Mouse (Mus musculus) 416B (cell line): ENCODE results near the gene Sh3gl2.

ENCODE experiments used
- DNase-seq: peaks from one replicate; pipeline ENCODE4 v3.0.0; 2011; ENCODE audit warnings: low read depth

The Sh3gl2 gene

DNA sequence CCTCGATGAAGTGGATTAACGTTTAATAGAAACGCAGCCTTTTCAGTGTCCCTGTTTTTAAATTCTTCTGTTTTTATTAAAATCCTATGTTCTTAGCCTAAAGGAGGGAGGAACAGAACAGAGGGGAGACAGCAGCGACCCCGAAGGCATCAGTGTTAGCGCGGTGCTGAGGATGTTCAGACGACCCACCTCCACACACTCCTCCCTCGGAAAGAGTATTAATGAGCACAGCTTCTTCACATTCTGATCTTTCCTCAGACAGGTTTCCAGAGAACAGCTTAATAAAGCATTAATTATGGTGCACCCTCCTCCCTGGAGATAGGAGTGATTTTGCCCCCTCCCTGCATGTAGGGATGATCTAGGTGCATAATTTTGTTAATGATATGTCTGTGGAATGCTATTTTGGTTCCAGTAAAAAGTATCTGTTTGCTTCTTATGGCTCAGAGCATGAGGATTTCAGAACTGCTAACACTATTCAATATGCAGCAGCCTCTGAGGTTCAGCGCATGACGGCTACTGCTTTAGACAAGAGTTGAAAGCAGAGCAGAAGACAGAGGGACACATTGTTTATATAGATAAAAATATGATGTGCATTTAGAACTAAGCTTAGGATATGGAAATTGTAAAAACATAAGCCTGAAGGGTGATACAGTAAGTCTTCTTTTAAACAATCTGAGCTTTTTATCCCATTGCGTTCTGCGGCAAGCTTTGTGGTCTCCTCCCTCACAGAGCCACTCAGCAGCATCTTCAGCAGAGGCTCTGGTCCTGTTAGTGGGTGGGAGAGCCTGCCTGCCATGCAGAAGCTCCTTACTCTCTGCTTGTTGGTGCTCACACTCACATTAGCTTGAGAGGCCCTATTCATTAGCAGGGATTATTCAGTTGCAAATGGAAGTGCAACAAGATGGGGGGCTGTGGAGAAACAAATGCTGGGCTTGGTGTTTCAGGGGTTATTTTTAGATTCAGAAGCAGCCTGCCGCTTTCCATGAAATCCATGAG is 27.8 kb downstream of the Sh3gl2 start:
- DNase-seq = no peak

DNA sequence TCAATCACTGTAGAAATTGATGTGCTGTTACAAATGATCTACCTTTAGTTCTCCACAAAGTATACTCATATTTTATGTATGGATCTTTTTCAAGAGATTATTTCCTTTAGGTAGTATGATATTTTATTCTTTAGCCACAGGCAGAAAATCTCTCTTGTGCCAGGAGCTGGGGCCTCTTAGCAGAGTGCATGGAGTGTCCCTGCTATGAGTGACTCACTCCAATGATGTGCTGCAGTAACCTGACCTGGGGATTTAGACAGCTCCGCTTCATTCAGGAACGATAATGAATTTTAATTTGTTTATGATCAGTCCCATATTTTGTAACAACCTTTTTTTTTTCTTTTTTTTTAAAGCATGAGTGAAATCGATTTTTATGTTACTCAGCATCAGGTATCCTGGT is 36.7 kb downstream of the Sh3gl2 start:
- DNase-seq = no peak

DNA sequence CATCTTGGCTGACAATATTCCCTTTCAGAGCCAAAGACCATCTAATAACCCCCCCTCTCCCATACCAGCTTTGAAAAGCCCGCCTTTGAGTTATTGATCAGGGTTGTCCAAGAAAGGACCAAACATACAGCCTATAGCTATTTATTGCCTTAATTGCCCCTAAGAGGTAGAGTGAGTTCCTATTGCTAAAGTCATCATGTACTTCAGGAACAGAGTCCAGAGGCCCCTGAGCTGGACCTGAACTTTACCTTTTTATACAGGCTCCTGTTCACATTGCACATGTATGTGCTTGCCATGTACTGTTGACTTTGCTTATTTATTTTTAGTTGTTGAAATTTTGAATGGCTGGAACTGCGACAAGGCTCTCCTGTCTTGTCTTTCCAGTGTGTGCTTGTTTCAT is 37.6 kb downstream of the Sh3gl2 start:
- no peak for DNase-seq

DNA sequence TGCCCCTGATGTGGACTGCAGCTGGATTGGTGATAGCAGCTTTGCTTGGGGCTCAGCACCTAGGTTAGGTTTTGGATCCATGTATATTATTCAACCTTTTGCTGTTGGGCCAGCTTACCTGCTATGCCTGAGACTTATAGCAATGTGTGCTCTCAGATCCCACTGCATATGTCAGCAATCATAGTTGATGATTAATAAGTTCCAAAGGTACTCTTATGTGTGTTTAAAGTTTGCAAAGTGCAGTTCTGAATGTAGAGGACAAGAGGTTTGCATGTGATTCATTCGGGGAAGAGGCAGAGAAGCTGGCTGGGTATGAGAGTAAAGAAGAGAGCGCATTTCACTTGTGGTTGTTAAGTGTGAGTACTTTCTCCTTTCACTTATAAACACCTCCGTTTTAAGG is 43.7 kb downstream of the Sh3gl2 start:
- DNase-seq = no peak

DNA sequence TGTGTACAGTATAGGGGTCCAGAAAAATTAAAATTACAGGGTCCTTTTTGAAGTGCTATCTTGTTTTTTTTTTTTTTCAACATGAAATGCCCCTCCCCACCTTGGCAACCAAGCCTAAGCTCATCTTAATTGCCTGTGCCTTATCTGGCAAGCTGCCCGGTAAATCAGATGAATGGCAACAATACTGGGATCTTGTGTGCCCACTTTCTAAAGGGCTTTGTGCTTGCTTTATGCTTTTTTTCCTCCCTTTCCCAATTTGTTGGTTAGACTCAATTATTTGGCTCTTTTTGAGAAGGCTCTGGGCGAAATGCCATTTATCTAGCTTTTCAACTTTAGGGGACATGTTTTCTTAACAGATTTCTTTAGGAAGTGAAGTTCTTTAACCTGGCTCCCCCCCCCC is 45.3 kb downstream of the Sh3gl2 start:
- no peak for DNase-seq

DNA sequence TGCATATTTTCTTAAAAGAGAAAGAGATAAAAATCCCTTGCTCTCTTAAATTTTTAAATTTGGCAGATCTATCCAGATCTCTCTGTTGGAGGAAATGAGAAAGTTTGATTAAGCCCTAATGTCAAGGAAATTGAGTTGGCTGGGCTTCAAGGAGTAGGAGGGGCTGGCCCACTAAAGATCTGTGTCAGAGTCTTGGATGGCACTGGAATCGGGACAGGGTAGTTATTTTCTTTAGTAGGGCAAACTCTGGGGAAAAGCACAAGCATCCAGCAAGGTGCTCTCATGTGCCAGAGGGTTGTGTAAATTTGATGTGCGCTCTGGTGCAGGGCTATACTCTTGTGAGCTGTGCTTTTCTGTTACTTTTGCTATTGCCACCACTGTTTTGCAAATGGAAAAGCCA is 45.9 kb downstream of the Sh3gl2 start:
- DNase-seq = no peak

DNA sequence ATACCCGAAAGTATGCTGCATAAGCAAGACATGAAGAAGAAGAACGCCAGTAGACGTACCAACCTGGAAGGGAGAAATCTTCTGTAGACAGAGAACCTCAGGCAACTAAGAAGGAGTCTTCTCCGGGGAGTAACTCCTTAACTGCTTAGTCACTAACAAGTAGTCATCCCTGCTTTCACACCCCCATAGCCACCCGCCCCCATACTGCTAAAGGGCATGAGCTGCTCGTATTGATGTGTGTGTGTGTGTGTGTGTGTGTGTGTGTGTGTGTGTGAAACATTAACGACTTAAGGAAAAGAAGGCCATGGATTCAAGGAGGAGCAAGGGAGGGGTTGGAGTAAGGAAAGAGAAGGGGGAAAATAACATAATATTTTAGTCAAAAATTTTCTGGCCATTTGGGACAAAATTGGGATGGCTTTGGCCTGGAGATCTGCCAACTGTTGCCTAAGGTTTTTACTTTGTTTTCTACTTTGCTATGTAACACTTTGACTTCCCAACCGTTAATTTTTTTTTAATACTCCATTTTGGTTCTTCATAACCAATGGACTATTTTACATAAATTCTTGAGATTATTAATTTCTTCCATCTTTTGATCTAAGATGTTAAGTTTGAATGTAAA is 51.0 kb downstream of the Sh3gl2 start:
- DNase-seq = no peak

DNA sequence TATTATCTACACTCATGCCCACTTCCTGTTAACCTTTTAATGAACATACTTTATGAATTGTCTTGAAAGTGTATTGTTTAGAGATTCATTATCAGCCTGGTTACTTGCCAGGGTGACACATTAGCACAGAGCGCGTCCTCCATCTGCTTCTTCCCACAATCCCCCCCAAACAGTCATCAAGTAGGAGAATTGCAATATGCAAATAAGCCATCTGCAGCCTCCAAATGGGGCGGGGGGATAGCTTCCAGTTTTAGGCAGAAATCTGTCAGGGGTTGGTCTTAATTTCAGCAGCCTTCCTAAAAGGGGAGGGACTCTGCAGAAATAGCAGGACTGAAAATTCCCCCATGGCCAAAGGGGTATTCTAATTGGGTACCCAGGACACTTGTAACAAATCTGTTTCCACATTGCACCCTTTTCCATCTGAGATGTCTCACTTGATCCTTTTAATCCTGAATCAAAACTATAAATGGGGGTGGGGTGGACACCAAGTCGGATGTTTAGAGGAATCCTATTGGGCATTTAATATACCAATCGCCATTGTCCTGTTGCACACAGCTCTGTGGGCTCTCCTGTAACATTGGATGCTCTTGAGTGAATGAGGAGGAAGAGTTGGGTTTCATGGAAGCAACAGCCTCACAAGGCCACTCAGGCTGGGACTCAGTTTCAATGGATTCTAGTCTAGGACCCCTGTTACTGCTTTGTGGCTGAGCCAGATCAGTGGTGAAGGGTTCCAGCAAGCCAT is 51.7 kb downstream of the Sh3gl2 start:
- no peak for DNase-seq

DNA sequence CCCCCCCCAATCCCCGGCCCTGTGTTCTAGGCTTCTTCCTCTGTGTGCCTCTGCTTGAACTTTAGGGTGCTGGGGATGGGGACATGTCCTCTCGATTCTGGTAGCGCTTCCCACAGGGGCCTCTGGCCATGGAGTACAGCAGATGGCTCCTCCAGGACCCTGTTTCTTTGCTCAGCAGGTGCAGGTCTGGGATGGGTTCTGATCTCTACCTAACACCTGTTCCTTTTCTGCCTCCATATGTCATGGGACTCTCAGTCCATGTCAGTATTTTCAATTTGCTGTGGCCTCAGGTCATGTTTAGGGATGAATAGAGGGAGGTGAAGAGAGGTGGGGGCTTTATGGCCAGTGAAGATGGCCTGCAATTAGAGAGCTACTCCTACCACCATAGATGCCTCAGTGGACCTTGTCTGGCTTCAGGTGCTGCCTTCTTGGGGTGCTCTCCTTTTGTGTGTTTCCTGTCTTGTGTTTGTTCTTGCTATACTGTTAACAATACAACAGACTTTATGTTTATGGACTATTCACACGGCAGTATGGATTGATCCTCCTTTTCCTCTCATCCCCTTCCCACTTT is 52.9 kb downstream of the Sh3gl2 start:
- no peak for DNase-seq

DNA sequence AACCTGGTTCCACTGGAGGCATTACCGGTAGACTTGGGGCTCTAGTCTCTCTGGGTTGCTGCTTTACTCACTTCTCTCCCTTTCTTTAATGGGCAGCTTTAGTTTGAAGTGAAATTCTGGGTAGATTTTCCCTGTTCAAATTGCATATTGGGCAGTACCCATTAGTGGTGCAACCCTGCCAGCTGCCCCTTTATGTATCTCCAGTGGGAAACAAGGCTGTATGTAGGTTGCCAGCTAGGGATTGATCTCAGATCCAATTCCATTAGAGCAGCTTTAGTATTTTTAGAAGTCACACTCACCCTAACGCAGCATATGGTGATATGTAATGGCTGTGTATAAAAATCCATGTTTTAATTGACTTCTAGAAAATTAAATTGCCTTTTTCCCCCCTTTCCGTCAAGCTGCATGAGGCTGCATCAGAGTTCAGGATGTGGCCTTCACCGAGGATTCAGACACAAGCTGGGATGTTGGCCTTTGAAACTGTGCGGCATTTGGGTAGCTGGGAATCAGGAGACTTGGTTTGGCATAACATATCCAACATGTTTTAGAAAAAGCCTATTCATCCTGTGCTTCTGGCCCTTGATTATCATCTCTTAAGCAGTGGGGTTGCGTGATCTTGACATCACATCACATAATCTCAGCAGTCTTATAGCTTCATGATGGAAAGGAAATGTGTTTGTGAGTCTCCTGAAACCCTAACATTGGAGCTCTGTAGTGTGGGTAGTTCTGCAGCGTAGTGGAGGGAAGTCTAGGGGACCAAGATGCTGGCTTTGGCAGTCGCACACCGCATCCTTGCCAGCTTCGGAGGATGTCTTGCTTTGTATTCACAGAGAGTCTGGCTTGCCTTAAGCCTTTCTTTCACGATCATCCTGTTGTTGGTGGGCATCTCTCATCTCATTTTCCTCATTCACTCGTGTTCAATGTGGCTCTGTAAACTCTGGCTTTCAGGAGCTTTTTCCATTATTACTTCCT is 56.0 kb downstream of the Sh3gl2 start:
- no peak for DNase-seq

DNA sequence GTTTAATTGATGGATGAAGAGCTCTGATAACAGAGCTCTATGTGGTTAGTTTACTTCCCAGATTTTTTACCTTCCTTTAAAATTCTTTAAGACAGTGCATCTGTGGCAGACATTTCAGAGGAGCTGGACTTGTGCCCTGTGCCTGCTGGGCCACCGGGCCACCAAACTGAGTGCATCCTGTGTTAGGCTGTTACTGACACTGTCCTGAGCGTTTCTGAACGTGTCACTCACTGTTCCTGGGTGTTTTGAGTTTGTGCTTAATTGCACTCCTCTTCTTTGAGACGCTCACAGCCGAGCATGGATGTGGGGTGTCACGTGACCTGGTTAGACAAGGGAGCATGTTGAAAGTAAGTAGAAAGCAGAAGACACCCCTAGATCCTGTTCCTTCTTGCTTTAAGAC is 57.2 kb downstream of the Sh3gl2 start:
- DNase-seq = no peak

DNA sequence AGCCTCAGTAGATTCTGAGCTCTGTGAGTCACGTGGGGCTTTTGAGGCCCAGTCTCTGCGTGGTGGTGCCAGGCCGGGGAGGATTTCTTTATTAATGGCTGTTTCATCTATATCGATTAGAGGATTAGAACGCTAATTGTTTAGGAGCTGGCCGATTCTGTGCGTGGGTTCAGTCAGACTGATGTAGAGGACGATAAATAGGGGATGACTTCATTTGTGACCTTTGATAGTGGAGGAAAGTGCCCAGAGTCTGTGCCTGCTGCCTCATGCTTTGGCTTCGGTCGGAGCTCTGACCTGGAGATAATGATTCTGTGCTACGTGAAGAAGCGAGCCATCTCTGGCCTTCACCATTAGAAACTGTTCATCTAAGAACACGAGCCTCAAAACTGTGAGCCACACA is 57.7 kb downstream of the Sh3gl2 start:
- no peak for DNase-seq

DNA sequence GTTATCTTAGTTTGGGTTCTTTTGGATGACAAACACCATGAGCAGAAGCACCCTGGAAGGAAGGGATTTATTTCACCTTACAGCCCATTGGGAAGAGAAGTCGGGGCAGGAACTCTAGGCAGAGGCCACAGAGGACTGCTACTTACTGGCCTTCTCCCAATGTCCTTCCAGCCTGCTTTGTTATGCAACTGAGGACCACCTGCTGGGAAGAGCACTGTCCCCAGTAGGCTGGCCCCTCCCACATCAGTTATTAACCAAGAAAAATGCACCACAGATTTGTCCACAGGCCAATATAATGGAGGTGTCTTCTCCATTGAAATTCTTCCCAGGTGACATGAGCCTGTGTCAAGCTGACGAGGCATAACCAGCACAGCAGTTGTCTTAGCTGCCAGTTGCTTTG is 62.5 kb downstream of the Sh3gl2 start:
- DNase-seq = no peak

DNA sequence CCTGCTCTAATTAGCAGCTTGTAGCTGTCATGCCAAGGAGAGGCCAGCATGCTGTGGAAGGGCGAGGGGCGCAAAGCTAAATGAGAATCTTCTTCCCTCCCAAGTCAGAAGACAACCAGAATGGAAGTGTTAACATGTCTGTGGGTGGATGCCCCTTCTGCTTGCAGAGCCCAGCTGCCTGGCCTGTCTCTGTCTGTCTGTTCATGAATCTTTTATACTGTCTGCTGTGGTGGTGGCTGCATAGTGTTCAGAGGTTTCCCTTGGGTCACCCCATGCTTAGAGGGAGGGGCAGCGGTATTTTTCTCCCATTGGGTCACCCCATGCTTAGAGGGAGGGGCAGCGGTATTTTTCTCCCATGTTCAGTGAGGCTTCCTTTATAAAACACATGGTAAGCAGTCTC is 68.0 kb downstream of the Sh3gl2 start:
- no peak for DNase-seq

DNA sequence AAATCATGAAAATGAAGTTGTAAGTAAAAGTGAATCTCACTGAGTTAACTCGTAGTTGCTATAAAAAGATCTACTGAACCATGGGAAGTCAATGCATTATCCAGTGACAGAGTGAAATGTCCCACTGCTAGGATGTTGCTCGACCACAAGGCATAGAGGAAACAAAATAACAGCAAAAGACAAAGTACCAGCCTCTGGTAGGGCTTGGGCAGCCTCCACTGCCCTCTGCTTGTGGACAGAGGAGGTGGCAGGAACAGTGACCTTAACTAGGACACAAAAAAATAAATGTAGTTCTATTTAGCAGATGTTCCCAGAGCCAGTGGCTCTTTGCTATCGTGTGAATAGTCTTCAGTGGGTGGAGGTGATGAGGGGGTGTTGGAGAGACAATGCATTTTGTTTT is 68.5 kb downstream of the Sh3gl2 start:
- DNase-seq = no peak

DNA sequence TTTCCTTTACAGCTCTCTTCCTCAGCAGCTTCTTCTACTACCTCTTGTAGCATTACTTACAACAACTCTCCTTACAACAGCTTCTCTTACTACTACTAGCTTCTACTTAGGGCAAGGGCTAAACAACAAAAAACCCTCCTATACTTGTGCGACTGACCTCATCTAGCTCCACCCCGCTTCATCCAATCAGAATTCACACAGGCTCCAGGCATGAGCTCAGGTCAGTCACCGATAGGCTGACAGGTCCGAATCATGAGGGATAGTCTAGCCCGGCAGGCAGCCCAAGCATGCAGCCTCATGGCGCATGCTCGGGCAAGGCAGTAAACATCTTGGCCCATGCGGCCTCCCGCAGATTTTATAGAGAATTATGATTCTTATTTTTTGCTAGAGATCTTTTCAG is 78.2 kb downstream of the Sh3gl2 start:
- no peak for DNase-seq

DNA sequence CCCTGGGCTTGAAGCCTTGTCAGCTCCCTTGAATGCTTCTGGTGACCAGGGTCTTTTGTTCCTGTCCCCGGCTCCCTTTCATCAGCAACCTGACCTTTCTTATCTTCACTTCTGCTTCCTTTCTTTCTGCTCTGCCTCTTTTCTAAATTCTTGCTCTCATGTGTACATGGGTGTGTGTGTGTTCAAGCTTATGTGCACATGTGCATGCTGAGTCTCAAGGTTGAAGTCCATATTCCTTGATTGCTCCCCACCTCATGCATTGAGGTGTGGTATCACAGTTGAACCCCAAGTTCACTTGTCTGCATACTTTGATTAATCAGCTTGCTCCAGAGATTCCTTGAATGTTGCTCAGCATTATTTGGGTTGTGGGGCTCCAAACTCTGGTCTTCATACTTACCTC is 85.1 kb downstream of the Sh3gl2 start:
- DNase-seq = no peak

DNA sequence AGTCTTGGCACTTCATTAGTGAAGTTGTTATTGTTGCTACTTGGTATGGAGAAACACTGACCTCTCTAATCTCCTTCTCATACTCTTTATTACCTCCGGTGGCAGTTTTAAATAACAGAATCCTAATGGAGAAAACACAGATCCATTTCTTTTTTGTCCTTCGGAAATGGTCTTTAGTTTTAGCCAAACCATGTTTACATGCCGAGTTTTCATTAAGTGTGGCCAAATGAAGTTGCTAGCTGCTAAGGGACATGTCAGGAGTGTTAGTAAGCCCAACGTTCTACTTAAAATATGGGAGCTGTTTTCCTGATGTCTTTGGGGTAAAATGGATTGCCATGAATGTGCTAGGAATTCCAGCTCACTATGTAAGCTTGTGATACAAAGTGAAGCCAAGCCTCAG is 86.4 kb downstream of the Sh3gl2 start:
- DNase-seq = no peak

DNA sequence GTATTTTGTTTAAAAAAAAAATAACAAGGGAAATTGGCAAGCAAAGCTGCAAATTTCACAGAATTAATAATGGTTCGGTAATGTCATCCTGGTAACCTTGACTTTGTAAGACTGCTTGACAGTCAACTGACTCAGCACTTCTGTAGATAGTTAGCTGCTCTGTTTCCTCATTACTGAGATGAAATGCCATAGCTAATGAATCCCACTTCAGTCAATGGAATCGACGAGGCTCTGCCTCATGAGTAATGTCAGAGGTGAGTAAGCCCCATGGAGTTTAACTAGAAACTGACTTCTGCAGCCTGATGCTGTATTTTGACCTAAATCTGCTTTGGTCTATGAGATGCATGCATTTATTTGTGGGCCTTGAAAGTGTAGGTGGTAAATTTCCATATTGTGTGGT is 88.4 kb downstream of the Sh3gl2 start:
- no peak for DNase-seq

DNA sequence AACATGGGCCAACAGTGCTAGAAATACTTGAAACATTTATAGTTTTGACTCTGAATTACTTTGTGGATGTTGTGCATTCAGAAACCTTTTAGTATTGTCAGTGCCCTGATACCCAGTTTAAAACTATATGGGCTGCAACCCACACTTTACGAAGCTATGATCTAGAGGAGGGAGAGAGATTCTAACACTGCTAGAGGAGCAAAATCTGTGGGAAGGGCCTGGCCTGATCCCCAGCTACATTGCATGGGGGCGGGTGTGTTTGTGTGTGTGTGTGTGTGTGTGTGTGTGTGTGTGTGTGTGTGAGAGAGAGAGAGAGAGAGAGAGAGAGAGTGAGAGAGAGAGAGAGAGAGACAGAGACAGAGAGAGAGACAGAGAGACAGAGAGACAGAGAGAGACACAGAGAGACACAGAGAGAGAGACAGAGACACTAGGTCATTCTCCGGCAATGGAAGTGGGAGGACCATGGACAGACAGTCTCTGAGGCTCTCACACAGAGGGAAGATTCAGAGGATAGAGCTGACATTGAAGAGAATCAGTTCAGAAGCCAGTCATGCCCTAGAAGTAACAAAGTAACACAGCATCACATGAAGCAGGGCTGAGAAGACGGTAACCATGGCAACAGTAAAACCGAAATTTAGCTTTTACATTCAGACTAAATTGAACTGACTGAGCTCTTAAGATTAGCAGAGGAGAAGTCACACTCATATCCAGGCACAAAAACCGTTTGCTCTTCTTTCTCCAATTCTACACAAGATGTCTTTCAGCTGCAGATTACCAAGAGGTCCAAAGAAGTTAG is 95.9 kb downstream of the Sh3gl2 start:
- no peak for DNase-seq
